Mouse (Mus musculus): ENCODE data around the gene Runx1. TPM values are rescaled to one million over a fixed set of nuclear protein-coding genes. Genes with fewer than 3 reads are reported as not detected.

The Runx1 gene
- polyA plus RNA-seq, 1 experiment = 38.8 TPM

DNA sequence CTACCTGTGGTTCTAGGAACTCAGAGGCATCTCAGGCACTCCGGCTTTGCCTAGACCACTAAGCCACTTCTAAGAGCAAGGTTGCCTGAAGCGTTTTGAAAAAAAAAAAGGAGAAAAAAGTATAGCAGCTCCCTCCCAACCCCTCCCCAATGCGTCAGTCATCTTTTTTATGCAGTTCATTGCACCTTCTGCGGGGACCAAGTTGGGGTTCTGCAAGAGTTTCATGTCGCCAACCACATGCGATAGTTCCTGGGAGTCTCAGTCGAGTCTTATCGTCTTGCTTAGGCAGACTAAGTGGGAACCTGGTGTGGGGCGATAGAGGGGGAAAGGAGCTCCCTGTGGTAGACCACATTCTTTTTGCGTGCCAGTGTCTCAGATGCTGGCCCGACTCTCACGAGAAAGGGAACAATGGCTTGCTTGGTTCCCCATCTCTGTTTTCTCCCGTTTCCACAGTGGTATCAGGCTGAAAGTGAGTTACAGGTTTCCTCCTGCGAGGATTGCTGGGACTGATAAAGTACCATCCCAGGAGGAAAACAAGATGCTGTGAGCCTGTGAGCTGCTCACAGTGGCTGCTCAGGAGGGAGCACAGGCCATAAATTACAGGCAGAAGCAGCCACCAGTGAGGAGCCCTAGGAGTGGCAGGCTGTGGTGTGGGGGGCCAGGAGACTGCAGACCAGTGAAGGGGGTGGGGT lies 3.9 kb downstream of the Runx1 start:
- Histone ChIP-seq H3K27me3 (ENCODE audit: control insufficient read depth, insufficient read depth, insufficient read length) (no peaks in the 10 kb centered on the region), H3ac (ENCODE audit: control insufficient read depth, insufficient read length) (no peak overlapping the region), H3K4me3 (peak overlapping the region; percentile 94), H3K4me2 (ENCODE audit: low read depth) (peak overlapping the region; percentile 85), H3K79me2 (ENCODE audit: control insufficient read depth, insufficient read depth) (peaks cover 86% of the 10 kb centered on the region), H3K36me3 (ENCODE audit: control insufficient read depth, insufficient read depth) (peaks cover 30% of the 10 kb centered on the region)
- TF ChIP-seq POLR2AphosphoS2 (IDR thresholded peaks at IDR 0.05; ENCODE audit: insufficient read length, low read depth) = no peak

DNA sequence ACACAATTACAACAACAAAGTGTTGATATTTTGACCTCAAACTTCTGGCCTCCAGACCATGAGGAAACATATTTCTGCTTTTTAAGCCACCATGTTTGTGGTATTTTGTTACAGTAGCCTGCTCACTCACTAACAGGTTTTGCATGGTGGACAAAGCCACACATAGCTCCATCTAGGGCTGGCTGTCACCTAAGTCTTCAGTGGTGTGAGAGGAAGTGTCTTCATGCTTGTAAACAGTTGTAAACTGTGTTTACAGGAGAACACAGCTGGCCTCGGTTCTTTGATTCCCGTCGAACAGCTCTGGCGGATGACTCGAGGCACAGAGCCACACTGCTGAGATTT lies 4.4 kb downstream of the Runx1 start:
- Histone ChIP-seq H3K4me3 (peak overlapping the region; percentile 94), H3K36me3 (ENCODE audit: control insufficient read depth, insufficient read depth) (peaks cover 35% of the 10 kb centered on the region), H3K79me2 (ENCODE audit: control insufficient read depth, insufficient read depth) (peaks cover 92% of the 10 kb centered on the region), H3ac (ENCODE audit: control insufficient read depth, insufficient read length) (no peak overlapping the region), H3K27me3 (ENCODE audit: control insufficient read depth, insufficient read depth, insufficient read length) (no peaks in the 10 kb centered on the region), H3K4me2 (ENCODE audit: low read depth) (peak overlapping the region; percentile 85)
- no peak for TF ChIP-seq CEBPB (IDR thresholded peaks at IDR 0.05; ENCODE audit: insufficient read depth, poor library complexity, severe bottlenecking)
- no peak for TF ChIP-seq MYOD1 (IDR thresholded peaks at IDR 0.05; ENCODE audit: control insufficient read depth in 1 of 3, insufficient read length in 2 of 3, low read depth in 2 of 3)
- no peak for TF ChIP-seq E2F4 (IDR thresholded peaks at IDR 0.05; ENCODE audit: insufficient read depth)
- TF ChIP-seq REST (IDR thresholded peaks at IDR 0.05; ENCODE audit: insufficient read depth, insufficient read length) = no peak
- TF ChIP-seq MYOG (IDR thresholded peaks at IDR 0.05; ENCODE audit: control insufficient read depth in 1 of 3, insufficient read depth in 1 of 3, insufficient read length in 2 of 3, low read depth in 2 of 3) = no peak
- TF ChIP-seq POLR2AphosphoS2 (IDR thresholded peaks at IDR 0.05; ENCODE audit: insufficient read length, low read depth) = no peak
- no peak for TF ChIP-seq SRF (IDR thresholded peaks at IDR 0.05; ENCODE audit: control insufficient read depth, insufficient read length, low read depth)
- no peak for TF ChIP-seq TCF3 (IDR thresholded peaks at IDR 0.05; ENCODE audit: insufficient read length, low read depth)
- TF ChIP-seq USF1 (IDR thresholded peaks at IDR 0.05; ENCODE audit: low read depth) = no peak
- no peak for TF ChIP-seq TCF12 (IDR thresholded peaks at IDR 0.05; ENCODE audit: insufficient read depth, poor library complexity, severe bottlenecking)
- no peak for TF ChIP-seq MAX (IDR thresholded peaks at IDR 0.05; ENCODE audit: low read depth)
- TF ChIP-seq POLR2A (IDR thresholded peaks at IDR 0.05; ENCODE audit: insufficient read length, low read depth) = no peak

- H3K79me2 ChIP-seq (ENCODE audit: control insufficient read depth, insufficient read depth) = peaks cover 100% of the 10 kb centered on the region
- no peak for TF ChIP-seq TCF12 (IDR thresholded peaks at IDR 0.05; ENCODE audit: insufficient read depth, poor library complexity, severe bottlenecking)
- no peak for TF ChIP-seq MYOD1 (IDR thresholded peaks at IDR 0.05; ENCODE audit: control insufficient read depth in 1 of 3, insufficient read length in 2 of 3, low read depth in 2 of 3)
- no peak for TF ChIP-seq POLR2A (IDR thresholded peaks at IDR 0.05; ENCODE audit: insufficient read length, low read depth)
- TF ChIP-seq REST (IDR thresholded peaks at IDR 0.05; ENCODE audit: insufficient read depth, insufficient read length) = no peak
- TF ChIP-seq POLR2AphosphoS2 (IDR thresholded peaks at IDR 0.05; ENCODE audit: insufficient read length, low read depth) = no peak
- TF ChIP-seq SRF (IDR thresholded peaks at IDR 0.05; ENCODE audit: control insufficient read depth, insufficient read length, low read depth) = no peak
- no peak for TF ChIP-seq MYOG (IDR thresholded peaks at IDR 0.05; ENCODE audit: control insufficient read depth in 1 of 3, insufficient read depth in 1 of 3, insufficient read length in 2 of 3, low read depth in 2 of 3)
- no peak for TF ChIP-seq E2F4 (IDR thresholded peaks at IDR 0.05; ENCODE audit: insufficient read depth)
- TF ChIP-seq USF1 (IDR thresholded peaks at IDR 0.05; ENCODE audit: low read depth) = no peak
- no peak for TF ChIP-seq TCF3 (IDR thresholded peaks at IDR 0.05; ENCODE audit: insufficient read length, low read depth)
- TF ChIP-seq CEBPB (IDR thresholded peaks at IDR 0.05; ENCODE audit: insufficient read depth, poor library complexity, severe bottlenecking) = no peak
- no peak overlapping the region for H3K4me3 ChIP-seq
- H3K4me2 ChIP-seq (ENCODE audit: low read depth) = no peak overlapping the region
- H3K36me3 ChIP-seq (ENCODE audit: control insufficient read depth, insufficient read depth) = peaks cover 41% of the 10 kb centered on the region
- H3ac ChIP-seq (ENCODE audit: control insufficient read depth, insufficient read length) = no peak overlapping the region
- no peaks in the 10 kb centered on the region for H3K27me3 ChIP-seq (ENCODE audit: control insufficient read depth, insufficient read depth, insufficient read length)
Measured at GRCm38 (mm10) chr16:92820451-92820850, 5.5 kb downstream of the Runx1 start.

DNA sequence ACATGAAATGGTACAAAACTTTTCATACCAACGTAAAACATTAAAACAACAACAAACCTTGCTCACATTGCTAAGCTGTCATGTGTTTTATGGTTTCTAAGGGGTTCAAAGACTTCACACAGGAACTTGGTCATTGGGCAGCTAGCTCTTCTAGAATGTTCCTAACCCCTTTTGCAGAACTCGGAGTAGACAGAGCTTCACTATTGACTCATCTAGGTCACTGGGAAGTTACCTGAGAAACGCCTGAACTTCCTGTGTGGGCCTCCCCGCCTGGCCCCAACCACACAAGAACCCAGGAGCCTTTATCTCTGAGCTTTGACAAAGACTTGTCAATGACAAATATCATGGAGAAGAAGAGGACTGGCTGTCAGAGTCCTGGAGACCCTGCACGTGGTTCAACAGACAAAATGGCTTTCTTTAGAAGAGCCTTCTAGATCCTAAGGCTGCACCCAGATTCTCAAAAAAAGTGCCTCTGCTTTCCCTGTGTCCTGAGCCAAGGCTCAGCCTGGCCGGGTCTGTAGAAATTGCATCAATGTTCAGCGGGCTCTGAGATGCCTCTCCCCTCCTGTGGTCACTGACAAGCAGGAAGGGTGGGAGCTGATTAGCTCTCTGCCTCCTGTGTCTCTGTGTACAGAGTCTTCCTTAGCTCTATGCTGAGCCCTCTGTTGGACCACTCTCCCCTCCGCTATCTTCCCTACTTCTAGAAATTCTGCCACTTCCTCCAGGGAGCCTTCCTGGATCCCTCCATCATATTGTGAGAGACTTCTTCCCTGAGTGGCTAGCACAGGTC lies 7.3 kb downstream of the Runx1 start:
- no peak overlapping the region for H3K4me2 ChIP-seq (ENCODE audit: low read depth)
- peaks cover 50% of the 10 kb centered on the region for H3K36me3 ChIP-seq (ENCODE audit: control insufficient read depth, insufficient read depth)
- H3K4me3 ChIP-seq = no peak overlapping the region
- no peak overlapping the region for H3ac ChIP-seq (ENCODE audit: control insufficient read depth, insufficient read length)
- peaks cover 99% of the 10 kb centered on the region for H3K79me2 ChIP-seq (ENCODE audit: control insufficient read depth, insufficient read depth)
- H3K27me3 ChIP-seq (ENCODE audit: control insufficient read depth, insufficient read depth, insufficient read length) = no peaks in the 10 kb centered on the region
- TF ChIP-seq POLR2AphosphoS2 (IDR thresholded peaks at IDR 0.05; ENCODE audit: insufficient read length, low read depth) (no peak), SRF (IDR thresholded peaks at IDR 0.05; ENCODE audit: control insufficient read depth, insufficient read length, low read depth) (no peak), MYOG (IDR thresholded peaks at IDR 0.05; ENCODE audit: control insufficient read depth in 1 of 3, insufficient read depth in 1 of 3, insufficient read length in 2 of 3, low read depth in 2 of 3) (no peak), MAX (IDR thresholded peaks at IDR 0.05; ENCODE audit: low read depth) (no peak), TCF12 (IDR thresholded peaks at IDR 0.05; ENCODE audit: insufficient read depth, poor library complexity, severe bottlenecking) (no peak), TCF3 (IDR thresholded peaks at IDR 0.05; ENCODE audit: insufficient read length, low read depth) (no peak), USF1 (IDR thresholded peaks at IDR 0.05; ENCODE audit: low read depth) (no peak), MYOD1 (IDR thresholded peaks at IDR 0.05; ENCODE audit: control insufficient read depth in 1 of 3, insufficient read length in 2 of 3, low read depth in 2 of 3) (no peak), CEBPB (IDR thresholded peaks at IDR 0.05; ENCODE audit: insufficient read depth, poor library complexity, severe bottlenecking) (no peak), REST (IDR thresholded peaks at IDR 0.05; ENCODE audit: insufficient read depth, insufficient read length) (no peak), POLR2A (IDR thresholded peaks at IDR 0.05; ENCODE audit: insufficient read length, low read depth) (no peak), E2F4 (IDR thresholded peaks at IDR 0.05; ENCODE audit: insufficient read depth) (no peak)

Data from myocyte (in vitro differentiated cells).